Mouse (Mus musculus) spleen, adult 2 months (tissue): ENCODE measurements around the gene Tmpo.

ENCODE experiments used
- CTCF ChIP-seq: fragments of 200-500 bp; IDR thresholded peaks from 2 replicates; pipeline ENCODE4 v1.5.1; 2011; ENCODE audit warnings: mild to moderate bottlenecking, inconsistent platforms; ENCODE audit not compliant: insufficient read depth, insufficient read length, insufficient replicate concordance; ENCODE audit errors: extremely low read depth
- POLR2A ChIP-seq: fragments of 200-500 bp; IDR thresholded peaks from 2 replicates; pipeline ENCODE4 v1.6.1; 2011; ENCODE audit warnings: low read depth, low read length, inconsistent platforms

DNA sequence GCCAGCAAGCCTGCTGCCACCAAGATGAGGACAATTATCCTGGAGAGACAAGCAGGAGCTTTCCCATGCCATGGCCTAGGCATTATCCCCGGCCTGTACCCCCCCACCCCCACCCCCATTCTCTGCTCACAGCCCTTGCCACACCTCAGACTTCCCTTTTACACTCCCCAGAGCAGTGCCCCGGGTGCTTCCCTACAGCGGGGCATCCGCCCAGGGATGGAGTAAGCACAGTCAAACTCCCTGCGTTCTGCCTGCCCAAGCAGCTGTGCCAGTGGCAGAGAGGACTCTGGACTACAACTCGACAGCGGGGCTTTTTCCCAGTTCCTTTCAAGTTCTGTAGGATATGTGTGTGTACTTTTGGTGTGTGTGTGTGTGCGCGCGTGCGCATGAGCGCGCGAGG is 14.0 kb upstream of the Tmpo start:
- TF ChIP-seq CTCF, result no peak
- TF ChIP-seq POLR2A, result no peak
